Mouse (Mus musculus) gastrocnemius, adult 18-20 months (tissue): ENCODE data around the gene Wiz. TPM values are rescaled to one million over a fixed set of nuclear protein-coding genes. Genes with fewer than 3 reads are reported as not detected.

Experiments used
- DNase-seq: peaks from one replicate; pipeline ENCODE4 v3.0.0; 2021; ENCODE audit warnings: low spot score
- total RNA-seq, 2 experiments: library from RNA; stranded (reverse); gene quantifications; 2 replicates each; pipeline ENCODE4 v1.2.3; 2021

Gene Wiz
- total RNA-seq, 2 experiments from 2014 or later = 13.1 to 14.5 TPM

GRCm38 (mm10) chr17:32349851-32350381 is 39.3 kb downstream of the Wiz start:
- no peak for DNase-seq

- no peak for DNase-seq
These were observed 40.1 kb downstream of the Wiz start for GRCm38 (mm10) chr17:32349037-32349732.

- no peak for DNase-seq
These were observed 40.8 kb downstream of the Wiz start for GRCm38 (mm10) chr17:32348406-32348805.

GRCm38 (mm10) chr17:32341102-32341501 is 48.1 kb downstream of the Wiz start:
- no peak for DNase-seq

- no peak for DNase-seq
These were observed 49.1 kb downstream of the Wiz start for GRCm38 (mm10) chr17:32340110-32340509.

DNA sequence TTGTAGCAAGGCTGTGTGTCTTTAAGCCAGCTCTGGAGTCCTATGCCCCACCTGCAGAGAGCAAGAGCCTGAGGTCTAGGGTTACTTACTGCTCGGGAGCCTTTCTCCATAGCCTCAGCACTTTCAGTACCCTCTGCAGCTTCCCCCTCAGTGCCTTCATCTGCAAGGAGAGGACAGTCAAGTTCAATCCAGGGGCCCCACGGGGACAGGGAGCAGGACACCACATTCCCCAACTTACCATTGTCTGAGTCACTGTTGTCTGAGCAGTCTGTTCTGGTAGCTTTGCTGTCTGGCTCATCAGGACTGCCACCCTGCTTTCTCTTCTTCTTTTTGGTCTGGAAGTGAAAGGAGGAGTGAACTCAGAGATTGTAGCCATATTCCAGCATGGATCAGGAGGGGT is 53.4 kb downstream of the Wiz start:
- no peak for DNase-seq

DNA sequence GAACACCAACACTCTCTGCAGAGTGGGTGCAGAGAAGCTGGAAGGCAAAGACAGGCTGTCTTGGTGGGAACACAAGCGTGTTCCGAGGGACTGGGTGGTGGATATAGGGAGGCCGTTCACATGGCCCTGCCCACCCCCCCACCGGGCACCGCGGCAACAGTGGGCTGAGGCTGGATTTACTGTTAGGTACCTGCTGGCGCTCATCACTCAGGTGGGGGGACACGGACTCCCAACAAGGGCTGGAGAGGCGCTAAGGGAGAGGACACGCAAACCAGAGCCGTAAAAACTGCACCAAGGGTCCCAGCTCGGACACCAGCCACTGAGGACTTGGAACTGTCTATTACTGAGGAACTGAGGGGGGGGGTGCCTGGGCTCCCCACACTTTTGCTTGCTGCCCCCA is 54.3 kb downstream of the Wiz start:
- DNase-seq = no peak

GRCm38 (mm10) chr17:32333675-32334303 is 55.5 kb downstream of the Wiz start:
- no peak for DNase-seq

DNA sequence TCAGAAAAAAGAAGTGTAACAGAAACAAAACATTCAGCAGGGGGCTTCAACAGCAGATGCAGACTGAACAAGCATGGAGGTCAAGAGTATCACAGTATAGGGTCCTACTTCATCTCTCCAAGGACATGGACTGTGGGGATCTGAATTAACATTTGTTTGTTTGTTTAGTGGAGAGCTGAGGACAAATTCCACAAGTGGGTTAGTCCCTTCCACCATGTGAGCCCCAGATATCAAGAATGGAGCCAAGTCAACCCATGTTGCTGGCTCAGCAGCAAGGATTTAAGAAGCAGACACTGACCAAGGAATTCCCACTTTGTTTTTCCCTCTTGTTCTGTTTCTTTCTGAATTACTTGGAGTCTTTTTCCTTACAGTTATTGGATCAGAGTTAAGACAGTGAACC is 61.7 kb downstream of the Wiz start:
- no peak for DNase-seq

DNA sequence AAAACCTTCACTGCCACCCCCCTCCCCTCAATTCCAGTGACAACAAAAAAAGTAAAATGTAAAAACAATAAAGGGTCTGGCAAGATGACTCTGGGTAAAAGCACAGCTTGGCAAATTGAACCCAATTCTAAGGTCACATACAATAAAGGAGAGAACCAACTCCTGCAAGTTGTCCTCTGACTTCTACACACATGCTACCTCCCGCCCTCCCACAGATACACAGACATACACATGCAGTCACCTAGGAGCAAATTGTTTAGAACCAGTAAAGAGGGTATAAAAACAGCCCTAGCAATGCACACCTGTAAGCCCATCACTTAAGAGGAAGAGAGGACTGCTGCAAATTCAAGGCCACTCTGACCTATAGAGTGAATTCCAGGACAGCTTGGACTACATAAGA is 66.4 kb downstream of the Wiz start:
- DNase-seq = no peak

DNA sequence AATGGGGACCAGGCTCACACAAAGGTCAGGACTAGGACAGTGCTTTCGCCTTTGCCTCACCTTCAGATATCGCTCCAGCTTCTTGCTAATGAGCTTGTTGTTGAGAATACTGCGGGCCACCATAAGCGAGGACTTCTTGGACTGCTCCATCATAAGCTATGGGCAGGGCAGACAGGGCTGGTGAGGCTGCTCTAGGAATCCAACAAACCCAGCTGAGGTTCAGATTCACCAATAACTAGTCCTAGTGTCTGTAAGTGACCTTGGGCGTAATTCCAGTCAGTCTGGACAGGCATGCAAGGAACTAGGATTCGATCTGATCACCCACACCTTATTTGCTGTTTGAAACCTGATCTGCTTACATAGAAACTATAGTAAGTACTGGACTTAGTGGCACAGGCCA is 67.4 kb downstream of the Wiz start:
- DNase-seq = no peak

GRCm38 (mm10) chr17:32321390-32321734 is 67.9 kb downstream of the Wiz start:
- DNase-seq = no peak

GRCm38 (mm10) chr17:32320597-32321389 is 68.4 kb downstream of the Wiz start, which contains the start of gene Akap8:
TSS of gene Akap8 (minus strand) at chr17:32321238.
- DNase-seq = peak; percentile 98

GRCm38 (mm10) chr17:32319950-32320349 is 69.3 kb downstream of the Wiz start:
- peak; percentile 38 for DNase-seq

DNA sequence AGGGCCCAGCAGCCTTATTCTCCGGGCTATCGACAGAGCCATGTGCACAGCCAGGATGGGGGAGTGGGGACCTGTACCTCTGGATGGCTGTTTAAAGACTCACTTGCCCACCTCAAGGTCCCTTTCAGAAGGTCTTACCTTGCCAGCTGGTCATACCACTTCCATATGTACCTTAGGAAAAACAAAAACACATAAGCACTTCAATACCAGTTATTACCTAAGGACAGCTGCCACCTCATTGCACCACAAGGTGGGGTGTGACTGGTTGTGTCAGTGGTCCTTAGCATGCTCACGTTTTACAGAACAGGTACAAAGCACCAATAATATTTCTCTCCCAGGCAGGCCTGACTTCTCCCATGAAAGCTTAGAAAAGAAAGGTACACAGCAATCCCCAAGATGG is 71.5 kb downstream of the Wiz start:
- no peak for DNase-seq

- no peak for DNase-seq
These were observed 72.2 kb downstream of the Wiz start for GRCm38 (mm10) chr17:32317032-32317431.

GRCm38 (mm10) chr17:32315560-32315959 is 73.7 kb downstream of the Wiz start:
- no peak for DNase-seq

DNA sequence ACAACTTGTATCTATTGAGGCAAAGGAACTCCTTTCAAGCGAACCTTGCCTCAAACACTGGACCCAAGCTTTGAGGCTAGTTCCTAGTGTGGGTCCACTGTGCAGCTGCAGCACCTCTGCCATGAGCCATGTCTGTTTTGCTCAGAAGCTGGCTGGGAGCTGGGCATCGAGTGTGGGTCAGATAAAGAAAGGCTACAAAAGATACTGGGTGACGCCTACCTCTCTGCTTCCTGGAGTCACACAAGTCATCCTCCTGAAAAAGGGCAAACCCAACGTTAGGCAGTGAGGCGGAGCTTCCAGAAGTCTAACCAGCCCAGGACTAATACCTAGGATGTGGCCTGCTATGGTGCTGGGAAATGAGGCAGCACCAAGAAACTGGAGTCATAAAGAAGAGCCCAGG is 75.3 kb downstream of the Wiz start:
- DNase-seq = no peak

GRCm38 (mm10) chr17:32312801-32313200 is 76.4 kb downstream of the Wiz start:
- DNase-seq = no peak

- DNase-seq = no peak
These were observed 81.3 kb downstream of the Wiz start for GRCm38 (mm10) chr17:32307963-32308362.
